Mouse (Mus musculus) left cerebral cortex, adult 2 months (tissue): ENCODE results near the gene Tbc1d1. TPM values are rescaled to one million over a fixed set of nuclear protein-coding genes. Genes with fewer than 3 reads are reported as not detected.

ENCODE experiments used
- DNase-seq, 2 experiments: peaks; one replicate each; pipeline ENCODE4 v3.0.0; 2021 to 2022; ENCODE audit warnings: low spot score in 2 of 2, mixed read lengths in 1 of 2; ENCODE audit errors: extremely low spot score in 1 of 2
- H3K27ac ChIP-seq: fragments of 200-600 bp; 2 replicates; pipeline ENCODE4 v1.8.1; 2022
- H3K4me3 ChIP-seq: fragments of 200-600 bp; 2 replicates; pipeline ENCODE4 v1.8.1; 2022
- CTCF ChIP-seq: fragments of 200-600 bp; IDR thresholded peaks from 2 replicates; pipeline ENCODE4 v1.8.1; 2022; ENCODE audit warnings: antibody characterized with exemption, mild to moderate bottlenecking, moderate library complexity
- intact Hi-C: fragments of 180-260 bp; cut with DNase I; formaldehyde crosslinking; loops from one replicate; pipeline ENCODE4 v1.15.1; 2025
- microRNA-seq, 2 experiments: library from miRNA; unstranded; fragments of <30 nt; microRNA quantifications; one replicate each; pipeline ENCODE4 v1.2.0; 2021
- total RNA-seq, 2 experiments: library from RNA; stranded (reverse); gene quantifications; 2 replicates each; pipeline ENCODE4 v1.2.3; 2021

Gene Tbc1d1
- total RNA-seq, 2 experiments from 2014 or later, result 20.2 to 24.6 TPM

GRCm38 (mm10) chr5:64391346-64391745, 235.2 kb downstream of the Tbc1d1 start:
- no peak overlapping the region for H3K27ac ChIP-seq
- TF ChIP-seq CTCF, result no peak
- no peak overlapping the region for H3K4me3 ChIP-seq
- no peak for DNase-seq
- intact Hi-C loops, result no loop called here

GRCm38 (mm10) chr5:64392426-64393020, 236.4 kb downstream of the Tbc1d1 start:
- no peak for TF ChIP-seq CTCF
- DNase-seq, result no peak
- H3K27ac ChIP-seq, result no peak overlapping the region; the same call in 1 of the 2 replicates
- intact Hi-C loops, result no loop called here
- no peak overlapping the region for H3K4me3 ChIP-seq

GRCm38 (mm10) chr5:64393530-64393929, 237.4 kb downstream of the Tbc1d1 start:
- no peak for DNase-seq
- H3K27ac ChIP-seq, result no peak overlapping the region; the same call in 1 of the 2 replicates
- no peak overlapping the region for H3K4me3 ChIP-seq
- intact Hi-C loops, result no loop called here
- no peak for TF ChIP-seq CTCF

- intact Hi-C loops, result no loop called here
- DNase-seq, result no peak
Measured at GRCm38 (mm10) chr5:64398155-64398554, 242.1 kb downstream of the Tbc1d1 start.

GRCm38 (mm10) chr5:64400742-64401141, 244.6 kb downstream of the Tbc1d1 start:
- TF ChIP-seq CTCF, result no peak

More at GRCm38 (mm10) chr5:64398155-64398554, 242.1 kb downstream of the Tbc1d1 start:
- Histone ChIP-seq H3K27ac (no peak overlapping the region), H3K4me3 (no peak overlapping the region)
- TF ChIP-seq CTCF, result no peak

More at GRCm38 (mm10) chr5:64400742-64401141, 244.6 kb downstream of the Tbc1d1 start:
- intact Hi-C loops, result no loop called here
- Histone ChIP-seq H3K27ac (no peak overlapping the region), H3K4me3 (no peak overlapping the region)
- DNase-seq, result no peak

Small RNA genes lying within 50 kb of the gene (microRNA-seq; reads per million reads assigned to microRNA genes)
- gene Gm22395, result 0 reads per million in 2 experiments

Other genes starting within 250 kb of the Tbc1d1 start
- gene Rell1, start 187.4 kb upstream of the Tbc1d1 start, total RNA-seq, result 10 to 100 TPM; 10.9 to 11.3 TPM
- 10 to 100 TPM in 1 of 2 experiments, 1 to 10 TPM in 1; 9.1 to 13.1 TPM for gene Pgm2, start 63.4 kb upstream of the Tbc1d1 start, total RNA-seq